8 mouse cellular contexts compared by ENCODE assay signal in genomic region chr13:109822413-109823298, GRCm38 (mm10).
DNase-seq lines count a peak whose midpoint lies in the region; ATAC-seq lines count a peak whose summit lies in the region.

No protein-coding gene starts in this region.

- peak; percentile 95 for ATAC-seq in hindbrain, embryonic 15.5 days (ENCODE audit: low FRiP score, low read depth)

- H3K27ac ChIP-seq in hindbrain, embryonic 15.5 days (replicated peaks) = peak overlapping the region; percentile 88

- peak overlapping the region; percentile 55 for H3K4me2 ChIP-seq in hindbrain, embryonic 15.5 days

- peak; percentile 57 for DNase-seq in WW6 (ENCODE audit: low read depth, low spot score)
- DNase-seq in cerebellum, postnatal 36 days = peak; percentile 93 to 97
- peak; percentile 93 to 94 for DNase-seq in frontal cortex, postnatal 36 days (ENCODE audit: low spot score in 2 of 2)
- peak; percentile 88 to 90 for DNase-seq in layer of hippocampus, postnatal 36 days
- DNase-seq in lung, postnatal 25 days (ENCODE audit: low spot score) = peak; percentile 96
- peak; percentile 76 for DNase-seq in retina, adult 2 months (ENCODE audit: low read depth, low spot score)
- peak; percentile 97 for DNase-seq in thymus, postnatal 25 days

- peak overlapping the region; percentile 39 for H3K4me3 ChIP-seq in hindbrain, embryonic 15.5 days

- H3K9me3 ChIP-seq in hindbrain, embryonic 15.5 days = no peaks in the 10 kb centered on the region

- H3K27me3 ChIP-seq in hindbrain, embryonic 15.5 days = no peaks in the 10 kb centered on the region

- H3K36me3 ChIP-seq in hindbrain, embryonic 15.5 days = no peaks in the 10 kb centered on the region

- H3K9ac ChIP-seq in hindbrain, embryonic 15.5 days = peak overlapping the region; percentile 35

- peaks cover 45% of the 10 kb centered on the region for H3K4me1 ChIP-seq in hindbrain, embryonic 15.5 days (replicated peaks)

- WGBS in hindbrain, embryonic 15.5 days = 1% methylated on average over 15 of the region's 15 CpGs

Comparison
In these comparisons a context has a peak if more than half of its experiments do, and no peak if none do; other contexts are left out.
1. Peak in every context shown above with its lines: DNase-seq, ATAC-seq, H3K4me3 ChIP-seq and H3K27ac ChIP-seq.